Mouse (Mus musculus) neutrophil, adult 5-6 weeks (primary cell): Measurements from ENCODE around the gene Ripply3. TPM values are rescaled to one million over a fixed set of nuclear protein-coding genes. Genes with fewer than 3 reads are reported as not detected.

Experiments used
- ATAC-seq: fragments of 151-379, 151-347 bp; 2 replicates; pipeline ENCODE4 v1.8.0; 2017; ENCODE audit warnings: mild to moderate bottlenecking, moderate TSS enrichment; ENCODE audit not compliant: insufficient number of reproducible peaks, poor library complexity, low FRiP score, severe bottlenecking; ENCODE audit errors: extremely low read depth
- total RNA-seq: library from RNA; stranded (forward); fragments of 200-1000 nt; gene quantifications from 2 replicates; pipeline ENCODE4 v1.2.3, GENCODE M21; 2017

Gene Ripply3
- total RNA-seq, result 0.61 TPM in 1 of 2 replicates, not detected in the other

DNA sequence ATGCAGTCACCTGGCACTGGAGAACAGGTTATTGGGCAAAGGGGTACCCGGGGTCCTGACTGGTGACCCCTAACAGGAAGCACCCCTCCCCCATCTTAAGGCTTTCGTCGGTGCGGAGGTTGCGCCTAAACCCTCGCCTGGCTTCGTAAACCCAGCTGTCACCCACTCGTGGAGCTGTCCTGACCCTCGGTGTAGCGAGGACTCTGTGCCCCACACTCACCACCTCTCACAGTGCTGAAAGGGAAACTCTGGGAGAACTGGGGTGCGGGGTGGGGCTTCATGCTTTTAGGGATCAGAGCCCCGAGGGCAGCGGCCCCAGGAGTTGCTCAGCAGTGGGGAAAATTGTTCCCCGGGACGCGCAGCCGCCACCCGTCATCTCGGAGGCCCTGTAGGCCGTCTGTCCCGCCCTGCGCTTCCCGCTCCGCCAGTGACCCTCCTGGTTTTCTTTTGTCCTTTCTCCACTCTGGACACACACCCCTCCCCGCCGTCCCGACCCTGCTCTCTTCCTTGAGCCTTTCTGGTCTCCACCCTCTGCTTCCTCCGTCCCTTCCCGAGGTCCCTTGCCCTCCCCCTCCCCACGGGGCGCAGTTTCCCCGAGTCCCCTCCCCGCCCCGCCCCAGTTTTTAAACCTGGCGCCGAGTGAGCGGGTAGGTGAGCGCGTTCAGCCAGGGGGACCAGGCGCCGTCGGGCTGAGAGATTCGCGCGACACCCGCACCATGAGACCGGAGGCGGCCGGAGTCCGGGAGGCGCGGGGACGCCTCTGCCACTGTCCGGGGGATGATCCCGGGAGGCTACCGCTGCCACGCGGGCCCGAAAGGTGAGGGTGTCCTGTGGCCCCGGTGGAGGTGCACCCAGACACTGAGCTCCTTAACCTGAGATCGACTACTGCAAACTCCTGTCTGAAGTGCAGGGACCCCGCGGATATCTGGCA is at the start of gene Ripply3:
TSS of gene Ripply3 (plus strand) at position 640 of the 931 bp plus-strand sequence.
- peak; percentile 8; the same call in 1 of the 2 replicates for ATAC-seq

- peak; percentile 67; the same call in 1 of the 2 replicates for ATAC-seq
Observed at GRCm38 (mm10) chr16:94283972-94284371, 44.2 kb upstream of the Ripply3 start.

DNA sequence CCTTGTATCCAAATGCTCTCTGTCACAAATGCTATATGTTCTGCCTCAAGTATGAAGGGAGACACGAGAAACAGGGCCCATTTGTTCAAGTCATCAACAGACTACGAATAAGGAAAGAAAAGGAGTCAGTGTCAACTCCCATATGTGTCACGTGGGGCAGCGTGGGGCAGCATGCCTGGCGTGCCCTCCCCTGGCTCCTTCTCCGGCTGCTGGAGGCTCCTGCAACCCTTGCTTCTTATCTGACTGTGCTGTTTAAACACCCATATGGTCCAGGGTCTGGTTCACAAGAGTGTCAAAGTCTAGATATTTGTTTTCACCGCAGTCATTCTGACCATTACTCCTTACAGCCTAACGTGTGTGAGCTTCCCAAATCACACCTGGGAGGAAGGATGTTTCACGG is 40.4 kb upstream of the Ripply3 start:
- ATAC-seq, result no peak

DNA sequence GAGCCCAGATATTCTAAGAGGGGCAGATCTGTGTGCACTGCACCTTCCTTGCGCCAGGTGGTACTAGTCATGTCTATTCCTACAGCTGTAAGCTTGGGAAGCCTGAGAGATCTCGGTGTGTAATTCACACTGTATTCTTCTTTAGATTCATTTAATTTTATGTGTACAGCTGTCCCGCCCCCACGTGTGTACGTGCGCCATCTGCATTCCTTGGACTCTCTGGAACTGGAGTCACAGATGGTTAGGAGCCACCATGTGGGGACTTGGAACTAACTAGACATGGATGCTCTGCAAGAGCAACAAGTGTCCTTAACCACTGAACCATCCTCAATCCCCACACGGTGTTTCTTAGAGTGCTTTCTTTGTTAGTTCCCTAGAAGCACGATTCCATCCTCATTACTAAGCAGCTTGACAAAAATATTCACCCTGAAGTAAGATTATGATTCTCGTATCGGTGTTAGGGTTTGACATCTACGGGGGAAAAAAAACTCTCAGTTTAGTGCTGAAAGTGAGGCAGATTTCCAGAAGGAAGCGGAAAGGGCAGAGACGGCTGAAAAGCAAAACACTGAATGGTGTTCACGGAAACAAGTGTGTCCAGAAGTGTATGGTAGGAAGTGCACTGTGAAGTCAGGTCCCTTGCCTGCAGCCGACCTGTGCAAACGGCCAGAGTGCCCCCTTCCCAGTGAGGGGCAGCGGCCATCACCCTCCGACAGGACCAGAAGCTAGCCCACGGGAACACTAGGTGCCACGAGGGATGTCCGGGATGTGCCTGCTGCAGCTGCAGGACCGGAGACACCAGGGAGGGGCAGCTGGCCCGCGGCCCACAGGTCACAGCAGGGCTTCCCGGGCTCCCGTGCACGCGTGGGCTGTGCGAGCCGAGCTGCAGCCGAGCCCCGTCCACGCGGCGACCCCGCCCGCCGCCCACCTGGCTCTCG is 38.8 kb upstream of the Ripply3 start:
- ATAC-seq, result no peak; the same call in 1 of the 2 replicates

GRCm38 (mm10) chr16:94290073-94290999 is 37.9 kb upstream of the Ripply3 start:
- peak; percentile 58 for ATAC-seq

- no peak for ATAC-seq
Observed at GRCm38 (mm10) chr16:94291141-94291540, 37.1 kb upstream of the Ripply3 start.

DNA sequence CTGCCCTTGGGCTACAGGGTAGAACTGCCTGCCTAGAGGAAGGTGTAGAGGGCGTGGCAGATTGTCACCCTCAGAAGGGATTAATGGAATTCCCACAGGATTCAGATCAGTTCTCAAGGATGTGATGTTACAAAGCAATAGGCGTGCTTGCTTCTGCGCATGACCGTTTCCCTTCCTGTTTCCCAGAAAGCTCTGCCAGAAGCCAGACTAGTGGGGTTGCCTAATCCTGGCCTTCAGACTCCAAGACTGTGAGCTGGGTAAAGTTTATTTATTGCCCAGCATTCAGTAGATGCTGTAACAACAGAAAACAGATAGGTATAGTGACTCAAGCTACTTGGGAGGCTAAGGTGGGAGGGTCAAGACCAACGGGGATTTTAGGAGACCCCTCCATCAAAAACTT is 30.1 kb upstream of the Ripply3 start:
- ATAC-seq, result no peak

GRCm38 (mm10) chr16:94299210-94299609 is 29.0 kb upstream of the Ripply3 start:
- ATAC-seq, result no peak

DNA sequence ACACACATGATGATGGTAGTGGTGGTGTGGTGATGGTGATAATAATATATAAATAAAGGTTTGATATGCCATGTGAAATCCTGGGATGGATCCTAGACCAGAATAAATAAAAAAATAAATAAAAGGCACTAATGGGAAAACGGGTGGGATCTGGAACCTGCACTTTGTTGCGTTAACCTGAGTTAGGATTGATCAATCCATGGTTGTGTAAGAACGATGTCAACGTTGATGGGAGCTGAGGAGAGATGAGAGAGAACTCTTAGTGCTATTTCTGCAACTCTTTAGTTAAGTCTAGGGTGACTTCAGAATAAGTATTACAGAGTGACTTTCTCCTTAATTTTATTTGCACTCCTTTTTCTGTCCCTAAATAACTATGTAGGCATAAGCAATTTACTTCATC is 27.0 kb upstream of the Ripply3 start:
- no peak for ATAC-seq

DNA sequence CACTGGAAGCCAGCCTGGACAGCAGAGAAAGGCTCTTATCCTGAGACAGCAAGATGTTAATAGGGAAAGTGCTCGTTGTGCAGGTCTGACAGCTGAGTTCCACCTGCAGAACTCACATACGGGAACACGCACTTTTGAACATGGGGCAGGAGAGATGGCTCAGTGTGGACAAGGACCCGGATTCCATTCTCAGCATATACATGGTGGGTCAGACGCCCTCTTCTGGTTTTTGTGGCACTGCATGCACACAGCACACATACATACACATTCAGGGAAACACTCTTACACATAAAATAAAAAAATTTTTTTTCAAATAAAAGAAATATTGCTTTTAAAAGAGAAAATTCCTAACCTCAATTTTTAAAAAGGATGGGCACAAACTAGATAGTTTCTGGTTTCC is 26.5 kb upstream of the Ripply3 start:
- no peak for ATAC-seq

DNA sequence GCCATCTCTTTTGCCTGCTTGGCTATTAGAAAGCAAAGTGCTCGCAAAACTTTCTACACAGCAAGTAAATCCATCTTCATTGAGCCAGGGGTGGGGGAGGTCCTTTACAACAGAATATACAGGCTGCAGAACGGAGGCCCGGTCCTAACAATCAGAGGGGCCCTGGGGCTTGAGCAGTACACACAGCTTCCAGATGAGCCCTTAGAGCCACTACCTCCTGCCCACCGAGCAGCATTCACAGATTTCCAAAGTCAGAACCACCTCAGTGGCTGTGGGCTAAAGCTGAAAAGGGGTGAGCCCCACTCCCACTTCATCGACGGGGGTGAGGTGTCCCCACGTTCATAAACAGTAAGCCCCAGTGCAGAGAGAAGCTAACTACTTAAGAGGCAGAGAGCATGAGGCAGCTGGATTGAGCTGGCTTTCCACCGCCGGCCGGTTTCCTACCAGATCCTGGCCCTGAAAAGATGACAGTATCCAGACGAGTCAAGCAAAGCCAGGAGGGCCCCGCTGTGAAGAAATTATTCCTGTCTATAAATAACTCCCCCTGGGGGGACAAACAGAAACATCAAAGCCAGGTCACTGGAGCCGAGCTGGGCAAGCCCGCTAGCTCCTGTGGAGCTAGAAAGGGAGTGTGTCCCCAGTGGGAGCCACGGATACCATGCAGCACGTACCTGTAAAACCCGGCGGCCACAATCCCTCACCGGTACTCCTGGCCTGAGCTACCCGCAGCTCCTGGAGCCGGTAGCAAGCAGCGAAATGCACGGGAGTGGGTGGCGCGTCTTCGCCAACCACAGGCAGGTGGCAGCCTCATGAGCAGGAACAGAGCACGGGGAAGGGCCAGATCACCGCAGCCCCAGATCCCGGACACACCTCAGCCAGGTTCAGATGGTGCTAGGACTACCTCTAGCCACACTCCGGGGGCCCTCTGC is 25.7 kb upstream of the Ripply3 start:
- peak; percentile 30; the same call in 1 of the 2 replicates for ATAC-seq

DNA sequence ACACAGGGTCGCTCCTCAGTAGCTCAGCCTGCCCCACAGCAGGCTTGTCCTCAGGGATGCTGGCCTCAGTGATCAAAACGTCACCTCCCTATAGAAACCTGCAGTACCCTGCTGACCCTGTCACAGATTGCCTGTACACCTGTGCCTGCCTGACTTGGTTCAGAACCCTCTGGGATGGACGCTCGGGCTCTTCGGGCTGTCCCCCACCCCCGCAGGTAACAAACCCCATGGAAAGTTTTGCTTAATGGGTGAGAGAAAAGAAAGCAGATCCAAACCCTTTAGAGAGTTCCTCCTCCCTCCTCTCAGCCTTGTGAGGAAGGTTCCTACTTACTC is 25.1 kb upstream of the Ripply3 start:
- no peak for ATAC-seq

GRCm38 (mm10) chr16:94307526-94307925 is 20.7 kb upstream of the Ripply3 start:
- no peak for ATAC-seq

- ATAC-seq, result no peak
Observed at GRCm38 (mm10) chr16:94307942-94308341, 20.3 kb upstream of the Ripply3 start.

DNA sequence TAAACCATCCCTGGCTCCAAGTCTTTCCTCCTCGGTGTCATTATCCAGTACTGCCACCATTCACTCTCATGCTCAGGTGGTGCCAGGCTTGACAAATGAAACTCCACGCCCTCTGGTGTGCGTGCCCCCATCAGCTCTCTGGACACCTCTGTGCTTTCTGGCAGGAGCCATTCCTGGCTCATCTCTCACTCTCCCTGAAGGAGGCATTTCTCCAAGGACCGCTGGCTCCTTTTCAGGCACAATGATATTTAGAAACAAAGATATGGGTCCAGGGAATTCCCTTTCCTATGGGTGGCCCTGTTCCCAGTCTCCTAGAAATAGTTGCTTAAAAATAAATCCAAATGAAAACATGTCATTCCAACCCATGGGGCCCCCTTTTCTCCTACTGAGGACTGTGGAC is 19.2 kb upstream of the Ripply3 start:
- no peak for ATAC-seq

GRCm38 (mm10) chr16:94311416-94311815 is 16.8 kb upstream of the Ripply3 start:
- no peak for ATAC-seq

GRCm38 (mm10) chr16:94311931-94312330 is 16.3 kb upstream of the Ripply3 start:
- no peak for ATAC-seq
